Mouse (Mus musculus) embryo, embryonic 10 days (tissue): ENCODE results near the gene Tcaf3.

Experiments
- DNase-seq: peaks from one replicate; pipeline ENCODE4 v3.0.0-alpha.2; 2015; ENCODE audit warnings: low spot score

The Tcaf3 gene

DNA sequence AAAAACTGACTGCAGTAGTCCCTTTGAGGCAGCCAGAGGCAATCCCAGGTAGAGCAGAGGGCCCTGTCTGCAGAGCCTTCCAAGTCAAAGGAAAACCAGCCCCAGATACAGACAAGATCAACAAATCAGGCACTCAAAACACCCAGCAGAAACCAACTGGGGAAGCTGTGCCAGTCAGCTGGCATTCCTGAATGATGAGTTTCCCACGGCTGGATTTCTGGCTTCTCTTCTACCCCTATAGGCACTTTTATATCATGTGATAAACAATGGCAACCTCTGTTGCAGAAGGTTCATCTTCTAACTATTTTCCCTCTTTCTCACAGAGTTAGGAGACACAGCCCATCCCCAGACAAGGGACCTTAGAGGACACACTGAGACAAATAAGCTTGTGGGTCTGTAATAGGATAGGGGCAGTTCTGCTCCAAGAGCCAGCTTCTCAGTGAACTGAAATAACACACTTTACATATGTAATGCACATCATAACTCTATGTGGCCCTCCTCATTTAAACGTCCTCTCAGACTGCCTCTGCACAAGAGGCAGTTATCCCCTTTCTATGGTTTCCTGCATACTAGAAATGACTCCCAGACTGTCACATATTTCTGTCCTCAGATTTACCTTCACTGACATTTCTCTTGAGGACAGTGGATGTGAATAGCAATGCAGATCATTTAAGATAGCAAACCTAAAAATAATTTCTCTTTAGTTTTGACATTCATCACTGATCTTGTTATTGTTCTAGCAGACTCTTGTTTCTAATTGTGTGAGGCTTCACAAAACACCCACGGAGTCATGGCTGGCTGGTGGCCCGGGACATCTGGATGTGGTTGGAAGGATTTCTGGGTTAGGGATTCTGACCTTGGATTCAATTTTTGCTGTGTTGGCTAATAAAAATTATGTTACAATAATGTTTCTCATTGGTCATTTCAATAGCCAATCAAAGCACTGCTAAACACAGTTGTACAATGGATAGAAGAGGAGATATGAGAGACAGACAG is 55.2 kb downstream of the Tcaf3 start:
- DNase-seq: no peak

DNA sequence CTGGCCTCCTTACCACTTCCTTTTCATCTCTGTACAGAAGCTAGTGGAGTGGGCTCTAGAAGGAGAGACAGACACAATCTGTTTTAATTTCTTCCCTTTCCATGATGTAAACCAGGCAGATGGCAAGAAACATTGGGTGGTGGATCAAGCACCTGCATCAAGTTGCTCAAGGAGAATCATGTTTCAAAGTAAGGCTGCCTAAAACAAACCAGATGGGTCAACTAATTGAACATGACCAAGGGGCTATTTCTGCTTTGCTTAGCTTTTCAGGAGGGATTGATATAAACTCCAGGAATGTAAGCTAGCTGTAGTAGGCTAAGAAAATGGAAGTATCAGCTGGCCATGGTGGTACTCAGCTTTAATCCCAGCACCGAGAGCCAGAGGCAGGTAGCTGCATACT is 56.8 kb downstream of the Tcaf3 start:
- peak; percentile 8 for DNase-seq

DNA sequence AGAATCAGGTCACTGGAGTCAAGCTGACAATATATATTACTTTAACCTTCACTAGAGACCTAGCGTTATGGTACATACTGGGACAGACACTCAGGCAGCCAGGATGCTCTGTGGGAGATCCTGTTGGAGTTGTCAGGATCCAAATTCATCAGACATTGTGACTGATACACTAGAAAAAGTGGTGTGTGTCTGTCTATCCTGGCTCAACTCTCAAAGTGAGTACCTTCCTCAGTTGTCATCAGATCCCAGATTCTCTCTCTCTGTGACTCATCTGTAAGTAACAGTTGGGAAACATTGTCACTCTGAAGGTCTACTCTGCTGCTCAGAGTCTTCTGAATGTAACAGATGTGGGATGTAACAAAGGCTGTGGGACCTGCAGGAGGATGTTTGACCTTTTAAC is 57.8 kb downstream of the Tcaf3 start:
- DNase-seq: no peak
